Mouse (Mus musculus) liver, embryonic 14.5 days (tissue): Measurements from ENCODE around the gene Foxo6. TPM values are rescaled to one million over a fixed set of nuclear protein-coding genes. Genes with fewer than 3 reads are reported as not detected.

Experiments
- ATAC-seq: fragments of 200-750 bp; cut with Nextera tagmentation; 2 replicates; pipeline ENCODE4 v1.8.0; 2017; ENCODE audit warnings: moderate number of reproducible peaks, mild to moderate bottlenecking, moderate library complexity; ENCODE audit not compliant: insufficient read depth
- DNase-seq, 3 experiments: peaks; one replicate each; pipeline ENCODE4 v3.0.0-alpha.2; 2012 to 2013; ENCODE audit warnings: low read depth in 3 of 3, low spot score in 3 of 3
- H3K27ac ChIP-seq: fragments of 300-500 bp; sonication (generic); 2 replicates; pipeline ENCODE4 v1.5.1; 2014; ENCODE audit warnings: moderate library complexity, mild to moderate bottlenecking, control low read depth, inconsistent platforms
- H3K27me3 ChIP-seq: fragments of 300-500 bp; sonication (generic); 2 replicates; pipeline ENCODE4 v1.6.1; 2014; ENCODE audit warnings: mild to moderate bottlenecking, low read length, moderate library complexity; ENCODE audit not compliant: control insufficient read depth, insufficient read depth
- H3K36me3 ChIP-seq: fragments of 300-500 bp; sonication (generic); replicated peaks from 2 replicates; pipeline ENCODE4 v1.6.1; 2014; ENCODE audit warnings: low read depth; ENCODE audit not compliant: control insufficient read depth, insufficient read depth
- H3K4me1 ChIP-seq, 2 experiments: fragments of 200-500 bp in 1 of 2; fragments of 300-500 bp in 1 of 2; sonication (generic) in 1 of 2; replicated peaks; 2 replicates each; pipeline ENCODE4 v1.6.1; 2012 to 2014; ENCODE audit warnings: antibody characterized with exemption in 1 of 2, inconsistent platforms in 1 of 2, low read length in 1 of 2; ENCODE audit not compliant: control insufficient read depth in 2 of 2, insufficient read depth in 2 of 2
- H3K4me2 ChIP-seq: fragments of 300-500 bp; sonication (generic); 2 replicates; pipeline ENCODE4 v1.6.1; 2014; ENCODE audit warnings: low read depth, mild to moderate bottlenecking, control low read depth, moderate library complexity
- H3K4me3 ChIP-seq, 2 experiments: fragments of 200-500 bp in 1 of 2; fragments of 300-500 bp in 1 of 2; sonication (generic) in 1 of 2; 2 replicates each; pipeline ENCODE4 v1.5.1; 2012 to 2014; ENCODE audit warnings: low read depth in 2 of 2, low read length in 2 of 2, mild to moderate bottlenecking in 2 of 2, control low read depth in 1 of 2, inconsistent platforms in 1 of 2, moderate library complexity in 1 of 2; ENCODE audit not compliant: insufficient read depth in 1 of 2
- H3K9ac ChIP-seq: fragments of 300-500 bp; sonication (generic); replicated peaks from 2 replicates; pipeline ENCODE4 v1.6.1; 2014; ENCODE audit warnings: mild to moderate bottlenecking, control low read depth, moderate library complexity
- H3K9me3 ChIP-seq: fragments of 300-500 bp; sonication (generic); 2 replicates; pipeline ENCODE4 v1.6.1; 2016; ENCODE audit warnings: low read length, mixed read lengths; ENCODE audit not compliant: control insufficient read depth
- CTCF ChIP-seq: IDR thresholded peaks from 2 replicates; pipeline ENCODE4 v1.5.1; 2016; ENCODE audit warnings: antibody characterized with exemption, low read depth, control low read depth
- EP300 ChIP-seq: IDR thresholded peaks from 2 replicates; pipeline ENCODE4 v1.6.1; 2016; ENCODE audit warnings: antibody characterized with exemption, low read depth
- WGBS: fragments of 180-500 bp; shearing (Covaris S2); extraction: QIAGEN DNeasy Blood & Tissue Kit; methylation state at CpG from one replicate; pipeline ENCODE4 v1.1.7; 2014; ENCODE audit not compliant: insufficient replicate concordance; 5-methylcytosine and 5-hydroxymethylcytosine counted together
- polyA plus RNA-seq, 2 experiments: library from polyadenylated mRNA; depleted of rRNA in 1 of 2; stranded (reverse) in 1 of 2; unstranded in 1 of 2; fragments of >200 nt; fragmentation: Nextera tagmentation in 1 of 2; extraction: Ambion mirVana in 1 of 2; gene quantifications; 2 replicates each; pipeline versions ENCODE4 v1.2.1 to v1.2.3; 2012 to 2014

Foxo6 gene
- polyA plus RNA-seq (2012; rRNA removed) (0.06 TPM in 2 replicates), polyA plus RNA-seq (2014; fragmentation: Nextera tagmentation; extraction: Ambion mirVana) (not detected in 2 replicates)

DNA sequence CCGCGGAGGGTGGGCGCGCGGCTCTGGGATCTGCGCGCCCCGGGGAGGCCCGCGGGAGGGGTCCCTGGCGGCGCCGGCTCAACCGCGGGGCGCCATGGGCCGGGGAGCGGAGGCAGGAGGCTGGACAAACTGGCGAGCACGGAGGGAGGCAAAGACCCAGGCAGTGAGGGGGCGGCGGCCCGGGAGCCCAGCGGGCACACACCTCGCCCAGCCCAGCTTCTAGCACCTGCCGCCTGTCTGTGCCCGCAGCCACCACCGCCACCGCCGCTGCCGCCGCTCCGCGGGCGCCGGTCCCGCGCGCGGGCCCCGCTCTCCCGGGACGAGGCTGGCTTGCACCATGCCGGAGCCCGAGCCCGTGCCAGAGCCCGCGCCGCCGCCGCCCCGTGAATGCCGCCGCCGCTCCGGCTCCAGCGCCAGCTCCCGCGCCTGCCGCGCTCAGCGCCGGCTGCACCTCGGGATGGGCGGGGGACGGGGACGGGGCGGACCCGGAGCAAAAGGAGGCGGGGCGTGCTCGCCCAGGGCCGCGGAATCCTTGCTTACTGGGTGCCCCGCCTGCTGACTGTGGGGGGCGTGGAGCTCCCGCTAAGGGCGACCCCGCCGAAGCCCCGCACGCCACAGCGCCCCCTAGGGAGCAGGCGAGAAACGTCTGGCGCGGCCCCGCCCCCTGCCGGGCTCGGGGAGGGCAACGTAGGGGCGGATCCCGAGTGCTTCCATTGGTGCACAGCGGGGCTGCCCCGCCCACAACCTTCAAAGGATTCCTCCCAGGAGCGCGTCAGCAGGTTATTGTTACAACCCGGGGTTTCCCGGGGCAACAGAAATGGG, at the start of gene Foxo6:
Gene Foxo6 (minus strand): TSS at position 60 of the 822 bp plus-strand sequence.
- peak; percentile 61 to 74 (median 68) for DNase-seq
- peak within 1 kb of the TSS; percentile 64 for H3K4me2 ChIP-seq
- H3K27me3 ChIP-seq, result peaks cover 55% of the 10 kb centered on the region
- TF ChIP-seq CTCF, result peak; percentile 70
- TF ChIP-seq EP300, result no peak
- H3K4me3 ChIP-seq, result peak within 1 kb of the TSS; percentile 36 to 52
- no peaks in the 10 kb centered on the region for H3K36me3 ChIP-seq
- no peak within 1 kb of the TSS for H3K9ac ChIP-seq
- H3K4me1 ChIP-seq, result peaks cover 0 to 4% of the 10 kb centered on the region in 2 experiments; a peak in 2 of 4 replicates
- no peak within 1 kb of the TSS for H3K27ac ChIP-seq
- WGBS, result 1% methylated on average over 89 of the region's 99 CpGs
- H3K9me3 ChIP-seq, result no peaks in the 10 kb centered on the region
- peak; percentile 86 for ATAC-seq

DNA sequence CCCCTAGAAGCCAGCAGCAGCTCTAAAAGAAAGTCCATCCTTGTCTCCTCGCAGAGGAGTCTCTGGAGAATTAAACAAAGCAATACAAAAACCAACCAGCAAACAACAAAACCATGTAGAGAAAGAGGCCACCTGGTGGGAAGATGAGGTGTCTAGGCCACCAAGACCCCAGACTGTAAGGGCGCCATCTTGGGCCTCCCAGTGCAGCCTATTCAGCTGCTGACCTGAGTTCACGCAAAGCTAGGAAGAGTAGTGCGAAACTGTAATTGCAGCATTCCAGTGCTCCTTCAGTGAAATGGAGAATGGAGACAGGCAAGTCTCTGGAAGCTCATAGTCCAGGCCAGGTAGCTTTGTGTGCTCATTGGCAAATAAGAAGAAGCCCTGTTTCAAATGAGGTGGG, 47.2 kb upstream of the Foxo6 start:
- no peak for ATAC-seq
- H3K4me1 ChIP-seq, result no peaks in the 10 kb centered on the region
- H3K9ac ChIP-seq, result no peak overlapping the region
- H3K36me3 ChIP-seq, result no peaks in the 10 kb centered on the region
- 65% methylated on average over 4 of the region's 4 CpGs for WGBS
- H3K9me3 ChIP-seq, result no peaks in the 10 kb centered on the region
- H3K27me3 ChIP-seq, result no peaks in the 10 kb centered on the region
- no peak overlapping the region for H3K4me2 ChIP-seq
- no peak for DNase-seq
- no peak overlapping the region for H3K4me3 ChIP-seq
- TF ChIP-seq CTCF, result no peak
- no peak for TF ChIP-seq EP300
- H3K27ac ChIP-seq, result no peak overlapping the region

DNA sequence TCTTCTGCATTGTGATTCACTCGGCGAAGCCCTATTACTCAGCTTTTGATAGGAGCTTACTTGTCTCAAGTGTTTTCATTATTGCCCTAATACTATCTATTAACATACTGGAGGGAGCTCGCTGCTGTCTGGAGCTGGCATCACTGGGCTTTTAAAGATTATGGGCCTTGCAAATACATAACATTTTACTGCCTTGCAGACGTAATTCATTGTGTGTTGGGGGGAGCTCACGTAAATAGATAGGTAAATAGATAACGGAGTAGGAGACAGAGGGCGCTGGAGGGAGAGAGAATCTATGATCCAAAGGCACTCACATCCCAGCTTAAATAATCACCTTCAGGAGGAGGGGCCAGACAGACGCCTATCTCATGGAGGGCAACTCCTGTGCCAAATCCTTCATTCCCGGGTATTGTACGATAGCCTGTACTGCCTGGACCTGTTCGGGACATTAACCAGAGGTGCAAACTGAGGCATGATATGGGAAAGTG, 45.8 kb upstream of the Foxo6 start:
- Histone ChIP-seq H3K4me1 (no peaks in the 10 kb centered on the region), H3K27ac (no peak overlapping the region), H3K36me3 (no peaks in the 10 kb centered on the region), H3K4me3 (no peak overlapping the region), H3K9ac (no peak overlapping the region), H3K27me3 (no peaks in the 10 kb centered on the region), H3K4me2 (no peak overlapping the region), H3K9me3 (no peaks in the 10 kb centered on the region)
- ATAC-seq, result no peak
- TF ChIP-seq EP300 (no peak), CTCF (no peak)
- WGBS, result 34% methylated on average over 11 of the region's 11 CpGs
- no peak for DNase-seq

DNA sequence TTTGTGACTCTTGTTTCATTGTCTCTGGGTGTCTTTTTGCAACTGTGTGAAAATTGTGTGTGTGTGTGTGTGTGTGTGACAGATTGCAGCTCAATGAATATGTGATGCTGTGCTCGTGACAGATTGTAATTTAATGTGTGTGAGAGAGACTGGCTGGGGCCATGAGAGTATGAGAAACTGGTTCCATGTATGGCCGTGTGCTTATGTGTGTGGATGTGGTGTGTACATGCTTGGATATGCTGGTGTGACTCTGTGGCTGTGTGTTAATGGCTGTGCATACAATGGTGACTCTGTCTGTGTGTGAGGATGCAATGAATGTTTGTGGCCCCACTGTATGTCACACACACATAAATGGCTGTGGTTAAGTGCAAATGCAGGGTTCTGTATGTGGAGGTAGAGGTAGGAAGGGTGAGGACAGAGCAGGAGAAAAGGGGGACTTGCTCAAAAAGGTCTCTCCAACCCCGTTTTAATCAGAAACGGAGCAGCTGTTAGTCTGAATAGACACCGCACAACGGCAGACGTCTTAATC, 45.3 kb upstream of the Foxo6 start:
- Histone ChIP-seq H3K4me3 (no peak overlapping the region), H3K9me3 (no peaks in the 10 kb centered on the region), H3K27me3 (no peaks in the 10 kb centered on the region), H3K4me1 (no peaks in the 10 kb centered on the region), H3K27ac (no peak overlapping the region), H3K4me2 (no peak overlapping the region), H3K9ac (no peak overlapping the region), H3K36me3 (no peaks in the 10 kb centered on the region)
- ATAC-seq, result no peak
- TF ChIP-seq EP300, result no peak
- no peak for TF ChIP-seq CTCF
- 41% methylated on average over 7 of the region's 7 CpGs for WGBS
- DNase-seq, result no peak

DNA sequence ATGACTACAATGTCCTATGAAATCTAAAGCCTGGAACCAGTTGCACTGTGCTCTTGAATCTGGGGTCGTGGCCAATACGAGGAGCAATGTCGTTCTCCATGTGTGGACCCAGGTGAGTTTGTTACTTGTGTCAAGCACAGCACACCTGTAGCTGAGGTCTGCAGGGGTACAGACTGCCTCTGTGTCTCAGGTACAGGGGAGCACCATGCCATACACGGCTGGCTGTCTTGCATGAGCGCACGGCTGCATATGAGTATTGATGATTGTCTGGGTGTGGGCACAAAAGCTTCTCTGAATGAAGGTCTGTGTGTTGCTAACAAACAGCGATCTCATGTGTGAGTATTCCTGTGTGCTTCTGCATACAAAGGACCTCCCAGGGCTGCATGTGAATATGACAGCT, 44.8 kb upstream of the Foxo6 start:
- Histone ChIP-seq H3K9ac (no peak overlapping the region), H3K36me3 (no peaks in the 10 kb centered on the region), H3K4me2 (no peak overlapping the region), H3K27me3 (no peaks in the 10 kb centered on the region), H3K4me3 (no peak overlapping the region), H3K27ac (no peak overlapping the region), H3K4me1 (no peaks in the 10 kb centered on the region), H3K9me3 (no peaks in the 10 kb centered on the region)
- DNase-seq, result no peak
- TF ChIP-seq CTCF (no peak), EP300 (no peak)
- ATAC-seq, result no peak
- 77% methylated on average over 7 of the region's 7 CpGs for WGBS
